Mouse (Mus musculus): ENCODE results near the gene Nipal1.

DNA sequence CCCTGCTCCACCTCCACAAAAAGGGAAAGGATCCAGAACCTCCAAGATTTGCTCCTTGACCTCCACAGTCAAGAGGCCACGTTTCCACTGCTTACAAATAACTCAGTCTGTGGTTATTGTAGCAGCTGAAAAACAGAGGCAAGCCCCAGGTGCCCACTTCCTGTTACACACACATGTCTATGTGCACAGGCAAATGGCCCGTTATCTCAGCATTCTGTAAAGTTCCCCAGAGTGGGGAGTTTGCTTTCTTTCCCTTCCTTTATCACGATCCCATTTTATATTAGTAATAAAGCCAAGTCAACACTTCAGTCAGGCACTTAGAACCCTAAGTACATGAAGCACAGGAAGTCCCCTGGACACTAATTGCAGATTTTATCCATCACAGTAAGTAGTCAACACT, 11.5 kb upstream of the Nipal1 start:
- TF ChIP-seq POLR2A (IDR thresholded peaks at IDR 0.05; ENCODE audit: low read depth, low read length) (no peak), CTCF (IDR thresholded peaks at IDR 0.05; ENCODE audit: extremely low read depth, insufficient read depth, insufficient read length, insufficient replicate concordance) (no peak)
